ENCODE assay signal across 8 mouse cellular contexts in genomic region chr4:117887133-117887532, GRCm38 (mm10). TPM values are rescaled to one million over a fixed set of nuclear protein-coding genes. Genes with fewer than 3 reads are reported as not detected.
A peak's percentile ranks its signal among the peaks of the same experiment; 100 is the strongest.
DNase-seq lines count a peak whose midpoint lies in the region; ATAC-seq and TF ChIP-seq lines count a peak whose summit lies in the region.

TSS of gene Atp6v0b (minus strand) at chr4:117887333.

- H3K27ac ChIP-seq in embryonic facial prominence, embryonic 14.5 days (replicated peaks; ENCODE audit: low read depth, low read length) = no peak within 1 kb of the TSS
- peak within 1 kb of the TSS; percentile 91 for H3K27ac ChIP-seq in heart, adult 2 months
- no peak within 1 kb of the TSS for H3K27ac ChIP-seq in limb, embryonic 13.5 days
- H3K27ac ChIP-seq in midbrain, embryonic 16.5 days (ENCODE audit: low read length) = peak within 1 kb of the TSS; percentile 70

- intact Hi-C loops in heart, adult 2 months (cut with DNase I) = no loop called here

- no peak for TF ChIP-seq CTCF in heart, adult 2 months (IDR thresholded peaks at IDR 0.05)

- H3K4me3 ChIP-seq in embryonic facial prominence, embryonic 14.5 days (ENCODE audit: low read depth, low read length) = peak within 1 kb of the TSS; percentile 95
- peak within 1 kb of the TSS; percentile 89 for H3K4me3 ChIP-seq in heart, adult 2 months
- peak within 1 kb of the TSS; percentile 92 for H3K4me3 ChIP-seq in limb, embryonic 13.5 days
- peak within 1 kb of the TSS; percentile 82 for H3K4me3 ChIP-seq in midbrain, embryonic 16.5 days (ENCODE audit: low read depth, low read length)

- peak; percentile 83 for TF ChIP-seq POLR2A in heart, adult 2 months (IDR thresholded peaks at IDR 0.05; ENCODE audit: insufficient read depth, low read depth, low read length)

- no peaks in the 10 kb centered on the region for H3K27me3 ChIP-seq in embryonic facial prominence, embryonic 14.5 days (replicated peaks; ENCODE audit: control insufficient read depth, insufficient read depth, low read length)
- H3K27me3 ChIP-seq in heart, adult 2 months (ENCODE audit: control insufficient read depth, insufficient read depth, low read length) = no peaks in the 10 kb centered on the region
- no peaks in the 10 kb centered on the region for H3K27me3 ChIP-seq in limb, embryonic 13.5 days
- no peaks in the 10 kb centered on the region for H3K27me3 ChIP-seq in midbrain, embryonic 16.5 days (ENCODE audit: control insufficient read depth, insufficient read depth, low read depth, low read length)

- peaks cover 17% of the 10 kb centered on the region for H3K36me3 ChIP-seq in embryonic facial prominence, embryonic 14.5 days (ENCODE audit: control insufficient read depth, insufficient read depth, low read length)
- no peaks in the 10 kb centered on the region for H3K36me3 ChIP-seq in heart, adult 2 months (ENCODE audit: control insufficient read depth, insufficient read depth, low read length)
- H3K36me3 ChIP-seq in limb, embryonic 13.5 days = peaks cover 32% of the 10 kb centered on the region
- peaks cover 6% of the 10 kb centered on the region for H3K36me3 ChIP-seq in midbrain, embryonic 16.5 days (ENCODE audit: control insufficient read depth, insufficient read depth, low read length)

- under 1% methylated on average over 18 of the region's 37 CpGs for WGBS in embryonic facial prominence, embryonic 14.5 days
- under 1% methylated on average over 37 of the region's 37 CpGs for WGBS in heart, adult 2 months
- WGBS in limb, embryonic 13.5 days = under 1% methylated on average over 37 of the region's 37 CpGs
- WGBS in midbrain, embryonic 16.5 days = under 1% methylated on average over 29 of the region's 37 CpGs

- TF ChIP-seq EP300 in heart, adult 2 months (IDR thresholded peaks at IDR 0.05; ENCODE audit: insufficient read depth, low read depth, low read length) = 0 out of 2 replicates have a peak, but pooled peaks have one; percentile 8

- peak within 1 kb of the TSS; percentile 83 for H3K9ac ChIP-seq in embryonic facial prominence, embryonic 14.5 days (ENCODE audit: low read depth, low read length)
- H3K9ac ChIP-seq in heart, adult 2 months (ENCODE audit: low read depth, low read length) = peak within 1 kb of the TSS; percentile 89
- peak within 1 kb of the TSS; percentile 85 for H3K9ac ChIP-seq in limb, embryonic 13.5 days
- H3K9ac ChIP-seq in midbrain, embryonic 16.5 days (ENCODE audit: low read depth, low read length) = peak within 1 kb of the TSS; percentile 92

- H3K4me1 ChIP-seq in embryonic facial prominence, embryonic 14.5 days (ENCODE audit: control insufficient read depth, insufficient read depth, low read length) = peaks cover 22% of the 10 kb centered on the region; the same call in 1 of the 2 replicates
- H3K4me1 ChIP-seq in heart, adult 2 months (ENCODE audit: control insufficient read depth, insufficient read depth, low read length) = peaks cover 7% of the 10 kb centered on the region
- peaks cover 36% of the 10 kb centered on the region for H3K4me1 ChIP-seq in limb, embryonic 13.5 days
- H3K4me1 ChIP-seq in midbrain, embryonic 16.5 days (ENCODE audit: control insufficient read depth, insufficient read depth, low read length) = peaks cover 39% of the 10 kb centered on the region

- peak; percentile 81 for DNase-seq in 3T3-L1 (ENCODE audit: low read depth, low spot score)
- DNase-seq in adrenal gland, postnatal 4 days (ENCODE audit: low spot score in 2 of 2) = peak; percentile 80 to 82
- peak; percentile 95 for DNase-seq in embryonic facial prominence, embryonic 14.5 days (ENCODE audit: low spot score)
- peak; percentile 95 to 96 for DNase-seq in heart, adult 2 months
- peak; percentile 94 to 95 for DNase-seq in kidney, adult 8-10 months
- DNase-seq in spleen, postnatal 10 days (ENCODE audit: low spot score in 2 of 2) = peak; percentile 89 to 97

- no peaks in the 10 kb centered on the region for H3K9me3 ChIP-seq in embryonic facial prominence, embryonic 14.5 days (ENCODE audit: control insufficient read depth, low read length)
- no peaks in the 10 kb centered on the region for H3K9me3 ChIP-seq in limb, embryonic 13.5 days
- H3K9me3 ChIP-seq in midbrain, embryonic 16.5 days (replicated peaks; ENCODE audit: control insufficient read depth, low read length, poor library complexity, severe bottlenecking) = no peaks in the 10 kb centered on the region

- H3K79me2 ChIP-seq in heart, adult 2 months (replicated peaks; ENCODE audit: control insufficient read depth, insufficient read depth, low read length) = no peaks in the 10 kb centered on the region

- peak; percentile 91 for ATAC-seq in embryonic facial prominence, embryonic 14.5 days (ENCODE audit: low read depth)
- ATAC-seq in limb, embryonic 13.5 days (ENCODE audit: low FRiP score, low read depth) = peak; percentile 88
- ATAC-seq in midbrain, embryonic 16.5 days = peak; percentile 83

- H3K4me2 ChIP-seq in embryonic facial prominence, embryonic 14.5 days (ENCODE audit: low read depth, low read length) = peak within 1 kb of the TSS; percentile 96
- H3K4me2 ChIP-seq in limb, embryonic 13.5 days (replicated peaks) = peak within 1 kb of the TSS; percentile 90
- peak within 1 kb of the TSS; percentile 88 for H3K4me2 ChIP-seq in midbrain, embryonic 16.5 days (ENCODE audit: low read length)

RNA-seq across cellular contexts. Expression of gene Atp6v0b, which starts in this region (rescaled TPM):
- total RNA-seq in adrenal gland, postnatal 4 days (2021) = 100 to 1,000 TPM; 139 to 148 TPM
- polyA plus RNA-seq in embryonic facial prominence, embryonic 14.5 days (2014; fragmentation: Nextera tagmentation; extraction: Ambion mirVana) = 199 and 230 TPM in 2 replicates
- total RNA-seq in heart, adult 2 months (2021) = 100 to 1,000 TPM; 109 to 124 TPM
- 279 and 324 TPM in 2 replicates for polyA plus RNA-seq in heart, adult 2 months (2012; rRNA removed)
- polyA plus RNA-seq in limb, embryonic 13.5 days (2015; fragmentation: Nextera tagmentation; extraction: Ambion mirVana) = 176 and 184 TPM in 2 replicates
- polyA plus RNA-seq in midbrain, embryonic 16.5 days (2015; fragmentation: Nextera tagmentation; extraction: Ambion mirVana) = 581 and 673 TPM in 2 replicates

Comparison
In these comparisons a context has a peak if more than half of its experiments do, and no peak if none do; other contexts are left out.
1. H3K27ac ChIP-seq: peak in heart, adult 2 months (single experiment) and midbrain, embryonic 16.5 days (single experiment); none in embryonic facial prominence, embryonic 14.5 days (single experiment) and limb, embryonic 13.5 days (single experiment).
2. Peak in every context shown above with its lines, with median percentiles within 50 percentile points of each other: DNase-seq, ATAC-seq, H3K4me2 ChIP-seq, H3K4me3 ChIP-seq and H3K9ac ChIP-seq.